In the genomic region with DNA sequence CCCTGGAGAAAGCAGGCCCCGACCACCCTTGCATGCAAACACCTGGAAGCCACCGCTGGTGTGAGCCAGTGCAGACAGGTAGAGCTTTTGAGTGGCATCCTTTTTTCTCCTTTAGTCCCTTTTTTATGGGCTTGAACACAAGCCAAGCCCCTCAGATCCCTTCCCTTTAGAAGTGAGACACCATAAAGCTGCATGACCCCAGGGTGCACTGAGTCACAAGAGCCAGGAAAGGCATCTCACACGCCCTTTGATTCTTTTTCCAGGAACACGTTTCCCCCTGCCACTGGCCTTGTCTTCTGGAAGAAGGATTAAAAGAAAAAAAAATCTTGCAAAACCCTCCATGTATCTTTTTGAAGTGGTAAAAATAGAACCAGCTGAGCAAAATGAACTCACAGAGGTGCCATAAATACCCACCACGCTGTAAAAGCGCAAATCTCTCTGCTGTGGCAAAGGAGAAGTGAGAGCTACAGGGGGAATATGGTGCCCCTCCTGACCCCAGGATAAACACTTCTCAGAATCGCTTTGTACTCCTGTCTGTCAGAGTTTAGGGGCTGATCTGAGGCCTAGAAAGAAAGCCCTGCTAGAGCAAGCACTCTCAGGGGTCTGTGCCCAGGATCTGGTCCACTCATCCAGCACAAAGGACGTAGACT, we compare ENCODE assay signal across 21 mouse cellular contexts.
DNase-seq lines count a peak whose midpoint lies in the region; ATAC-seq and TF ChIP-seq lines count a peak whose summit lies in the region.
"Had no signal": no experiment of that assay in that cellular context is flagged by ENCODE, and none has a peak within 500 bp of the region (broad histone marks: within the 10 kb centered on the region; RNA-seq: fewer than 3 reads in every experiment).

No protein-coding gene starts in this region.

- H3K4me3 ChIP-seq in stomach, embryonic 16.5 days (replicated peaks; ENCODE audit: low read length): no peak overlapping the region
- no peak overlapping the region for H3K4me3 ChIP-seq in stomach, postnatal 0 days (ENCODE audit: low read depth, low read length)
- no peak overlapping the region for H3K4me3 ChIP-seq in limb, embryonic 10.5 days
- H3K4me3 ChIP-seq: embryonic facial prominence, embryonic 15.5 days; heart, embryonic 15.5 days; megakaryocyte, embryonic 14.5 days; myocyte; neural tube, embryonic 15.5 days had no signal

- H3K4me2 ChIP-seq in stomach, embryonic 16.5 days (ENCODE audit: low read depth, low read length): no peak overlapping the region
- no peak overlapping the region for H3K4me2 ChIP-seq in stomach, postnatal 0 days (replicated peaks; ENCODE audit: low read depth)
- H3K4me2 ChIP-seq: embryonic facial prominence, embryonic 15.5 days; heart, embryonic 15.5 days; hindbrain, embryonic 14.5 days; neural tube, embryonic 15.5 days had no signal

- no peaks in the 10 kb centered on the region for H3K36me3 ChIP-seq in stomach, embryonic 16.5 days (ENCODE audit: control insufficient read depth, insufficient read depth, low read length)
- H3K36me3 ChIP-seq in stomach, postnatal 0 days (ENCODE audit: control insufficient read depth, insufficient read depth, low read length): no peaks in the 10 kb centered on the region
- H3K36me3 ChIP-seq in limb, embryonic 10.5 days: no peaks in the 10 kb centered on the region
- H3K36me3 ChIP-seq: embryonic facial prominence, embryonic 15.5 days; heart, embryonic 15.5 days; neural tube, embryonic 15.5 days had no signal

- no peaks in the 10 kb centered on the region for H3K4me1 ChIP-seq in stomach, embryonic 16.5 days (ENCODE audit: control insufficient read depth, insufficient read depth, low read length)
- no peaks in the 10 kb centered on the region for H3K4me1 ChIP-seq in stomach, postnatal 0 days (replicated peaks; ENCODE audit: control insufficient read depth, insufficient read depth)
- H3K4me1 ChIP-seq in limb, embryonic 10.5 days: peaks cover 39% of the 10 kb centered on the region
- H3K4me1 ChIP-seq: megakaryocyte, embryonic 14.5 days had no signal

- intact Hi-C loops in heart, postnatal 25 days (cut with DNase I): no loop called here

- 44% methylated on average over 8 of the region's 8 CpGs for WGBS in stomach, embryonic 16.5 days
- WGBS in stomach, postnatal 0 days: 44% methylated on average over 8 of the region's 8 CpGs
- 15% methylated on average over 8 of the region's 8 CpGs for WGBS in limb, embryonic 10.5 days

- H3K9me3 ChIP-seq in stomach, embryonic 16.5 days (replicated peaks; ENCODE audit: control insufficient read depth, low read length): no peaks in the 10 kb centered on the region
- H3K9me3 ChIP-seq in stomach, postnatal 0 days (ENCODE audit: control insufficient read depth, low read length): no peaks in the 10 kb centered on the region
- no peaks in the 10 kb centered on the region for H3K9me3 ChIP-seq in limb, embryonic 10.5 days (replicated peaks)
- H3K9me3 ChIP-seq: embryonic facial prominence, embryonic 15.5 days; heart, embryonic 15.5 days; neural tube, embryonic 15.5 days had no signal

- H3K9ac ChIP-seq in stomach, embryonic 16.5 days (ENCODE audit: low read length): no peak overlapping the region
- H3K9ac ChIP-seq in stomach, postnatal 0 days (ENCODE audit: low read length): no peak overlapping the region
- H3K9ac ChIP-seq: embryonic facial prominence, embryonic 15.5 days; heart, embryonic 15.5 days; hindbrain, embryonic 14.5 days; neural tube, embryonic 15.5 days had no signal

- no peaks in the 10 kb centered on the region for H3K27me3 ChIP-seq in stomach, embryonic 16.5 days (ENCODE audit: control insufficient read depth, insufficient read depth, low read length)
- no peaks in the 10 kb centered on the region for H3K27me3 ChIP-seq in stomach, postnatal 0 days (ENCODE audit: control insufficient read depth, insufficient read depth, low read length)
- H3K27me3 ChIP-seq in limb, embryonic 10.5 days (ENCODE audit: low read depth, poor library complexity, severe bottlenecking): no peaks in the 10 kb centered on the region
- H3K27me3 ChIP-seq: embryonic facial prominence, embryonic 15.5 days; heart, embryonic 15.5 days; megakaryocyte, embryonic 14.5 days; neural tube, embryonic 15.5 days had no signal

- no peak for TF ChIP-seq EP300 in stomach, postnatal 0 days (optimal IDR thresholded peaks at IDR 0.05)

- no peak for ATAC-seq in stomach, embryonic 16.5 days (ENCODE audit: insufficient read depth, low FRiP score)
- no peak for ATAC-seq in stomach, postnatal 0 days (ENCODE audit: low FRiP score, low TSS enrichment)
- ATAC-seq in cerebellum, adult (ENCODE audit: insufficient number of reproducible peaks, low FRiP score, low TSS enrichment): no peak
- ATAC-seq: intestine, embryonic 16.5 days had no signal

- no peak for TF ChIP-seq CTCF in stomach, postnatal 0 days (IDR thresholded peaks at IDR 0.05; ENCODE audit: low read depth)

- peak overlapping the region; percentile 57 for H3K27ac ChIP-seq in stomach, embryonic 16.5 days (ENCODE audit: low read length)
- no peak overlapping the region for H3K27ac ChIP-seq in stomach, postnatal 0 days (replicated peaks)
- H3K27ac ChIP-seq in limb, embryonic 10.5 days: 0 out of 2 replicates have a peak overlapping the region, but pooled peaks have one; percentile 47
- H3K27ac ChIP-seq: embryonic facial prominence, embryonic 15.5 days; heart, embryonic 15.5 days; hindbrain, embryonic 14.5 days; kidney, postnatal 0 days; neural tube, embryonic 15.5 days had no signal

- peak; percentile 70 for DNase-seq in heart, adult 11 months
- DNase-seq in heart, postnatal 25 days (ENCODE audit: low spot score): no peak
- DNase-seq in stomach, postnatal 0 days (ENCODE audit: low spot score): no peak
- no peak for DNase-seq in limb, embryonic 10.5 days (ENCODE audit: low spot score)
- DNase-seq in adipocyte (ENCODE audit: low spot score): no peak
- no peak for DNase-seq in frontal cortex, postnatal 14 days (ENCODE audit: low spot score in 2 of 2)
- DNase-seq: cerebellum, adult 11 months; cerebellum, postnatal 25 days; left cerebral cortex, postnatal 4 days; lung, postnatal 10 days; right cerebral cortex, postnatal 4 days had no signal
